Mouse (Mus musculus) lung, postnatal 0 days (tissue): ENCODE measurements around the gene F11r. TPM values are rescaled to one million over a fixed set of nuclear protein-coding genes. Genes with fewer than 3 reads are reported as not detected.

ENCODE experiments used
- ATAC-seq: fragments of 200-750 bp; cut with Nextera tagmentation; 2 replicates; pipeline ENCODE4 v1.8.0; 2017; ENCODE audit warnings: moderate library complexity
- DNase-seq: peaks from one replicate; pipeline ENCODE4 v3.0.0-alpha.2; 2016; ENCODE audit warnings: low spot score
- H3K27ac ChIP-seq: fragments of 300-500 bp; sonication (generic); 2 replicates; pipeline ENCODE4 v1.5.1; 2014; ENCODE audit warnings: antibody characterized with exemption, mild to moderate bottlenecking, low read length, mixed read lengths
- H3K27me3 ChIP-seq: fragments of 300-500 bp; sonication (generic); replicated peaks from 2 replicates; pipeline ENCODE4 v1.6.1; 2014; ENCODE audit warnings: low read length, mixed read lengths; ENCODE audit not compliant: insufficient read depth
- H3K36me3 ChIP-seq: fragments of 300-500 bp; sonication (generic); 2 replicates; pipeline ENCODE4 v1.6.1; 2014; ENCODE audit warnings: low read length, mixed read lengths; ENCODE audit not compliant: insufficient read depth
- H3K4me1 ChIP-seq: fragments of 300-500 bp; sonication (generic); 2 replicates; pipeline ENCODE4 v1.6.1; 2014; ENCODE audit warnings: antibody characterized with exemption, low read depth, low read length, mixed read lengths; ENCODE audit not compliant: insufficient read depth
- H3K4me2 ChIP-seq: fragments of 300-500 bp; sonication (generic); replicated peaks from 2 replicates; pipeline ENCODE4 v1.6.1; 2014; ENCODE audit warnings: low read depth, mild to moderate bottlenecking, low read length, moderate library complexity, mixed read lengths
- H3K4me3 ChIP-seq: fragments of 300-500 bp; sonication (generic); 2 replicates; pipeline ENCODE4 v1.5.1; 2014; ENCODE audit warnings: low read depth, low read length
- H3K9ac ChIP-seq: fragments of 300-500 bp; sonication (generic); replicated peaks from 2 replicates; pipeline ENCODE4 v1.6.1; 2014; ENCODE audit warnings: low read depth, mild to moderate bottlenecking
- H3K9me3 ChIP-seq: fragments of 300-500 bp; sonication (generic); 2 replicates; pipeline ENCODE4 v1.6.1; 2016; ENCODE audit warnings: low read length, mixed read lengths
- CTCF ChIP-seq: IDR thresholded peaks from 2 replicates; pipeline ENCODE4 v1.5.1; 2016; ENCODE audit warnings: antibody characterized with exemption, mild to moderate bottlenecking
- EP300 ChIP-seq: IDR thresholded peaks from 2 replicates; pipeline ENCODE4 v1.6.1; 2016; ENCODE audit warnings: antibody characterized with exemption, mild to moderate bottlenecking, control low read depth
- WGBS: fragments of 180-500 bp; shearing (Covaris S2); extraction: QIAGEN DNeasy Blood & Tissue Kit; methylation state at CpG from one replicate; pipeline ENCODE4 v1.1.7; 2014; 5-methylcytosine and 5-hydroxymethylcytosine counted together
- polyA plus RNA-seq: library from polyadenylated mRNA; unstranded; fragments of >200 nt; fragmentation: Nextera tagmentation; extraction: Ambion mirVana; gene quantifications from 2 replicates; pipeline ENCODE4 v1.2.1, GENCODE M21; 2015

Gene F11r
- polyA plus RNA-seq, 1 experiment from 2014 or later = 177 TPM

DNA sequence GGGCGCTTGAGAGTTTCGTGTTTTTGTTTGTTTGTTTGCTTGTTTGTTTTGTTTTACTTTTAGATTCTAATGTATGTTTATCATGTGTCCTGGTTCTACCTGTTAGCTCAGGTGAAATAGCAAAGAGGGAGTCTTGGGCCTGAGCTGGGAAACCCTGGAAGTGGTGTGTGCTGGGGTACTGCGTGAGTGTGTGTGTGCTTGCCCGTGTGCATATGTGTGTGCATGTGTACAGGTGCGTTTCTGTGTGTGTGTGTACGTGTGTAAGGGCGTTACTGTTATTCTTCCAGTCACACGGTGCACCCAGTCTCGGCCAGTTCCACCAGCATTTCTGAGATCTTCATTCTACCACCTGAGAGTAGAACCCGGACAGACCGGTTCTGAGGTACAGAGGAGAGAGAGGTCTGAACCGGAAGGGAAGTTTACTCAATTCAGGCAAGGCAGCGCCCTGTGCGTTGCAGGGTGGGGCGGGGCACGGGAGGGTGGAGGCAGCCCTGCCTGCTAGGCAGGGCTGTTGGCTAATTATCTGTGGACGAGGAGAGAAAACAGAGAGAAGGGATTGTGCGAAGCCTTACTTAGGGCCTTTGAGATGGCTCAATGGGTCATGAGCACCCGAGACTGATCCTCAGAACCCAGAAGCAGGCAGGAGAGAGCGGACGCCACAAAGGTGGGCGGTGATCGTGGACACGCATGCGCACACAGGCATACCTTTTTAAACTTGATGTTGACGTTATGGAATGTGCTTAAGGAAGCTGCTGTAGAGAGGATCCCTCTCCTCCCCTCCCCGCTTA is 40.6 kb downstream of the F11r start:
- peak; percentile 92 for TF ChIP-seq EP300
- TF ChIP-seq CTCF = no peak
- peak; percentile 95 for DNase-seq
- no peak overlapping the region for H3K9ac ChIP-seq
- 42% methylated on average over 27 of the region's 27 CpGs for WGBS
- peak; percentile 97 for ATAC-seq
- H3K27ac ChIP-seq = peak overlapping the region; percentile 93
- H3K9me3 ChIP-seq = no peaks in the 10 kb centered on the region
- 0 out of 2 replicates have a peak, but pooled peaks cover 2% of the 10 kb centered on the region for H3K4me1 ChIP-seq
- no peaks in the 10 kb centered on the region for H3K27me3 ChIP-seq
- peak overlapping the region; percentile 15; the same call in 1 of the 2 replicates for H3K4me3 ChIP-seq
- H3K36me3 ChIP-seq = no peaks in the 10 kb centered on the region
- peak overlapping the region; percentile 50 for H3K4me2 ChIP-seq

DNA sequence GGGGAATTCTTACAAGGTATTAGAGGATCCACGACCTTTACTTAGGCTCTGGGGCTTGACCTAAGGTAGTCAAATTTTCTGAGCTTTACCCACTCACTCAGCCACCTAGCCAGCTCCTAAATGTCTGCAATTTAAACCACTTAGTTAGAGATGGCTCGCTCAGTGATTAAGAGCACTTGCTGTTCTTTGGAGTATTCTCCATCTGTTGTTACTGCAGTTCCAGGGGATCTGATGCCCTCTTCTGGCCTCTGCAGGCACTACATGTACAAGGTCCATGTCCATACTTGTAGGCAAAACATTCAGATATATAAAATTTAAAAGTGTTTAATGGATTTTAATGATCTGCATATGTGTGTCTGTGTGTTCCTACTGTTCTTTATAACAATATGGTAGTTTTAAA is 41.6 kb downstream of the F11r start:
- Histone ChIP-seq H3K9ac (no peak overlapping the region), H3K4me2 (no peak overlapping the region), H3K4me3 (no peak overlapping the region), H3K27ac (peak overlapping the region; percentile 93; the same call in 1 of the 2 replicates), H3K27me3 (no peaks in the 10 kb centered on the region), H3K9me3 (no peaks in the 10 kb centered on the region), H3K36me3 (no peaks in the 10 kb centered on the region), H3K4me1 (0 out of 2 replicates have a peak, but pooled peaks cover 2% of the 10 kb centered on the region)
- WGBS = 23% methylated on average over 2 of the region's 2 CpGs
- peak; percentile 91 for DNase-seq
- TF ChIP-seq CTCF = peak; percentile 93
- TF ChIP-seq EP300 = peak; percentile 72
- ATAC-seq = peak; percentile 52

DNA sequence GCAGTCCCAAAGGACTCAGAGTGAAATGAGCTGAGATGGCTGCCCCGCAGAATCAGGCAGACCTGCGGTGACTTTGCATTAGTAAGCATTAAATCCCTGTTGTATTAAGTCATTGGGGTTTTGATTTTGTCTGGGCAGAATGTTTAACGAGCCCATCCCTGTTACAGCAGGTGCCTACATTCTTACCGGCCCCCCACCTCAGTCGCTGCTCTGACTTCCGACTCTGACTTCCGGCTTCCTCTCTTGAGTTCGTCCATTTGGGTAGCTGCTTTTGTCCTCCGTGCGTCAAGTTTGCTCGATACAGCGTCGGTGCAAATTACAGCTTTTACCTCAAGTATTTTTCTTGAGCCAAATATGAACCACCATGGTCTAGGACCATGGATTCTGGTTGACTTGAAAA is 56.9 kb downstream of the F11r start:
- 0 out of 2 replicates have a peak, but pooled peaks cover 3% of the 10 kb centered on the region for H3K9me3 ChIP-seq
- no peaks in the 10 kb centered on the region for H3K4me1 ChIP-seq
- WGBS = 95% methylated on average over 13 of the region's 13 CpGs
- no peak for DNase-seq
- H3K27ac ChIP-seq = no peak overlapping the region
- TF ChIP-seq EP300 (no peak), CTCF (no peak)
- H3K36me3 ChIP-seq = no peaks in the 10 kb centered on the region
- no peak for ATAC-seq
- no peak overlapping the region for H3K4me2 ChIP-seq
- no peak overlapping the region for H3K4me3 ChIP-seq
- H3K9ac ChIP-seq = no peak overlapping the region
- H3K27me3 ChIP-seq = no peaks in the 10 kb centered on the region

DNA sequence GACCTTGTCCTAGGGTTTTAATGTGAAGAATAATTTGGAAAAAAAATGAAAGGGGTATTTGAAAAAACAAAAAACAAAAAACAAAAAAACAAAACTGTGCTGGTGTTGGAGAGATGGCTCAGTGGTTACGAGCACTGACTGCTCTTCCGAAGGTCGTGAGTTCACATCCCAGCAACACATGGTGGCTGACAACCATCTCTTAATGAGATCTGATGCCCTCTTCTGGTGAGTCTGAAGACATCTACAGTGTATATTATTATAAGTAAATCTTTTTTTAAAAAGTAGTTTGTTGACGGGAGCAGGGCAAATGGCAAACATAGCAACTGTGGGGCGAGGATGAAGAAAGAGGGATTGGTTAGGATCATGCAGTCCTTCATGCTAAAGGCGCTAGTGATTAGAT is 58.0 kb downstream of the F11r start:
- no peak for TF ChIP-seq CTCF
- TF ChIP-seq EP300 = no peak
- H3K4me1 ChIP-seq = no peaks in the 10 kb centered on the region
- H3K36me3 ChIP-seq = no peaks in the 10 kb centered on the region
- H3K4me3 ChIP-seq = no peak overlapping the region
- no peak overlapping the region for H3K27ac ChIP-seq
- no peak for DNase-seq
- no peak overlapping the region for H3K9ac ChIP-seq
- 90% methylated on average over 6 of the region's 6 CpGs for WGBS
- 0 out of 2 replicates have a peak, but pooled peaks cover 3% of the 10 kb centered on the region for H3K9me3 ChIP-seq
- ATAC-seq = no peak
- no peaks in the 10 kb centered on the region for H3K27me3 ChIP-seq
- no peak overlapping the region for H3K4me2 ChIP-seq

DNA sequence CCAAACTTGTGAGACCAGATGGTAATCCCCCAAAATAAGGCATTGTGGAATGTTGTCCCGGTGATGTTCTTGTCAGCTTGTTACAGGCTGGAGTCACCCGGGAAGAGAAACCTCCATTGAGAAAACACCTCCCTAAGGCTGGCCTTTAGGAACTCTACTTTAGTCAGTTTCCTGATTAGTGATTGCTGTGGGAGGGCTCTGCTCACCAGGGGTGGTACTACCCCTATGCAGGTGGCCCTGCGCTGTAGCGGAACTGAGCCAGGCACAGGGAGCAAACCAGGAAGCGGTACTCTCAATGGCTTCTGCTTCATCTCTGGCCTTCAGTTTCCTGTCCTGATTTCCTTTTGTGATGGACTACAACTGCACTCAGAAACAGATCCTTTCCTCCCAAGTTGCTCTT is 62.5 kb downstream of the F11r start:
- WGBS = 70% methylated on average over 5 of the region's 5 CpGs
- Histone ChIP-seq H3K4me3 (no peak overlapping the region), H3K27ac (no peak overlapping the region), H3K36me3 (no peaks in the 10 kb centered on the region), H3K4me2 (no peak overlapping the region), H3K9me3 (no peaks in the 10 kb centered on the region), H3K27me3 (no peaks in the 10 kb centered on the region), H3K4me1 (no peaks in the 10 kb centered on the region), H3K9ac (no peak overlapping the region)
- TF ChIP-seq CTCF (no peak), EP300 (no peak)
- no peak for DNase-seq
- no peak for ATAC-seq

DNA sequence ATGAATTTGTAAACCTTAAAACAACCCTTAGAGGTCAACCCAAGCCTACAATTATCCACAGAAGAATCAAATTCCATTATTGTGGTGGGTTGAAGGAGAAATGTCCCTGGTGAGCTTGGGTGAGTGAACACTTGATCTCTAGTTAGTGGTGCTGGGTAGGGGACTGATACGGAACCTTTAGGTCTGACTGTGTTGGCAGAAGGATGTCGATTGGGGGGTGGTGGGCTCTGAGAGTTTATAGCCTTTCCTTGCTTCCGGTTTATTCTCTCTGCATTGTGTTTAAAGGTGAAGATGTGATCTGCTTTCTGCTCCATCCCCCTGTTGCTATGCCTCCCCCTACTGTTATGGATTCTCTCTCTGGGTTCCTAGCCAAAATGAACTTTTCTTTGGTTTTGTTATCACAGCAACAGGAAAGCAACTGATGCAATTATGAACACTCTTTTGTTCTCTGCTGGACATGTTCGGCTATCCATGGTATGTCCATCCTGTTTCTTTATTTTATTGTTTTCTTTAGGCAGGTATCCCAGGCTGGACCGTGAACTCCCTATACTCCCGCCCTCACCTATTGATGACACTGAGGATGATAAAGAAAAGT is 63.8 kb downstream of the F11r start:
- ATAC-seq = no peak
- Histone ChIP-seq H3K9ac (no peak overlapping the region), H3K27ac (no peak overlapping the region)

More for the DNA sequence above, 63.8 kb downstream of the F11r start:
- Histone ChIP-seq H3K27me3 (no peaks in the 10 kb centered on the region), H3K36me3 (no peaks in the 10 kb centered on the region), H3K4me2 (no peak overlapping the region), H3K4me1 (no peaks in the 10 kb centered on the region), H3K9me3 (no peaks in the 10 kb centered on the region), H3K4me3 (no peak overlapping the region)
- DNase-seq = no peak
- 58% methylated on average over 6 of the region's 6 CpGs for WGBS
- TF ChIP-seq CTCF (no peak), EP300 (no peak)
